Mouse (Mus musculus) brain, embryonic 14.5 days (tissue): ENCODE measurements at regions not wholly inside any gene's neighbourhood (a gene's known extent, or its start where the extent isn't known, plus 50 kb on each side); places are given as distances from the start of the nearest gene placed in this dataset.

ENCODE experiments used
- CTCF ChIP-seq: fragments of 200-500 bp; IDR thresholded peaks from 2 replicates; pipeline ENCODE4 v1.5.1; 2012; ENCODE audit warnings: inconsistent platforms, mild to moderate bottlenecking, moderate library complexity, borderline replicate concordance; ENCODE audit not compliant: insufficient read depth, insufficient read length; ENCODE audit errors: extremely low read depth
- POLR2A ChIP-seq: fragments of 200-500 bp; IDR thresholded peaks from 2 replicates; pipeline ENCODE4 v1.6.1; 2012; ENCODE audit warnings: mild to moderate bottlenecking, inconsistent platforms, borderline replicate concordance; ENCODE audit not compliant: poor library complexity, insufficient read depth, insufficient read length, severe bottlenecking; ENCODE audit errors: extremely low read depth

DNA sequence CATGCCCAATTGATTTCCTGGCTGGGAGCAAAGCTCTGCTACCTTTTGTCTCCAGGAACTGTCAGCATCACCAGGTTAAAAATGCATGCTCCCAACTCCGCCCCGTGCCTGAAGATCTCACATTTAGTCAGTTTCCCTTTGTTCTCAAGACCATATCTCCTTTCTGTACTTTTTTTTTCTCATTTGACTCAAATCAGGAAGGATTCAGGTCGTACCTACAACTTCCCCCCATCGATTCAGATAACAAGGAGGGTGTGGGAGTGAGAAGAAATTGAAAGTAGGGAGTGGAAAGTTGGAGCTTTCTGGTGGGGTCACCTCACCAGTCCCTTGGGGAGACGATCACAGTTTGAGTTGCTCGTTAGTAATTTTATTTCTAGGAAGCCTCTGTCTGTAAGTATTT, 141.2 kb upstream of the Klf3 start:
- no peak for TF ChIP-seq CTCF
- no peak for TF ChIP-seq POLR2A
